Comparison of ENCODE assay signal across 9 mouse cellular contexts in genomic region chr17:56475584-56476401, GRCm38 (mm10). TPM values are rescaled to one million over a fixed set of nuclear protein-coding genes. Genes with fewer than 3 reads are reported as not detected.
DNase-seq lines count a peak whose midpoint lies in the region; ATAC-seq lines count a peak whose summit lies in the region.
"Had no signal": no experiment of that assay in that cellular context is flagged by ENCODE, and none has a peak within 500 bp of the region (broad histone marks: within the 10 kb centered on the region; RNA-seq: fewer than 3 reads in every experiment).

No protein-coding gene starts in this region.

- intact Hi-C loops in gastrocnemius, postnatal 14 days (cut with DNase I; ENCODE audit: low total_unique reads), result no loop called here

- H3K4me3 ChIP-seq in midbrain, embryonic 12.5 days, result peak overlapping the region; percentile 91

- peak overlapping the region; percentile 93 for H3K27ac ChIP-seq in midbrain, embryonic 12.5 days (replicated peaks)

- ATAC-seq in granulocyte monocyte progenitor cell, adult 5-6 weeks (replicated peaks; ENCODE audit: poor library complexity, severe bottlenecking), result 0 out of 2 replicates have a peak, but pooled peaks have one; percentile 3
- peak; percentile 45 for ATAC-seq in midbrain, embryonic 12.5 days (ENCODE audit: low FRiP score, low read depth)

- no peaks in the 10 kb centered on the region for H3K36me3 ChIP-seq in midbrain, embryonic 12.5 days

- peaks cover 51% of the 10 kb centered on the region for H3K4me1 ChIP-seq in midbrain, embryonic 12.5 days

- peak overlapping the region; percentile 75 for H3K4me2 ChIP-seq in midbrain, embryonic 12.5 days (replicated peaks)

- peak; percentile 34 for DNase-seq in retina, embryonic 14.5 days (ENCODE audit: low spot score)
- no peak for DNase-seq in retina, postnatal 1 day
- DNase-seq in cerebellum, adult 11 months, result peak; percentile 77
- DNase-seq in layer of hippocampus, postnatal 10 days (ENCODE audit: low spot score in 2 of 2), result peak; percentile 73 to 79
- peak; percentile 45 to 51 for DNase-seq in thymus, adult 18-20 months
- no peak for DNase-seq in gastrocnemius, postnatal 14 days

- 1% methylated on average over 64 of the region's 66 CpGs for WGBS in midbrain, embryonic 12.5 days

- no peaks in the 10 kb centered on the region for H3K9me3 ChIP-seq in midbrain, embryonic 12.5 days

- H3K27me3 ChIP-seq in midbrain, embryonic 12.5 days, result peaks cover 46% of the 10 kb centered on the region

- peak overlapping the region; percentile 97 for H3K9ac ChIP-seq in midbrain, embryonic 12.5 days (replicated peaks)

RNA-seq across cellular contexts. Expression of gene Ptprs, which starts 0.5 kb away (rescaled TPM):
- 62.2 and 73.5 TPM in 2 replicates for total RNA-seq in granulocyte monocyte progenitor cell, adult 5-6 weeks (2014; fragmentation: Nextera tagmentation)
- 45.1 and 59.2 TPM in 2 replicates for total RNA-seq in granulocyte monocyte progenitor cell, adult 5-6 weeks (2017)
- 100 to 1,000 TPM; 817 to 911 TPM for total RNA-seq in layer of hippocampus, postnatal 10 days (2021)
- 290 and 332 TPM in 2 replicates for polyA plus RNA-seq in midbrain, embryonic 12.5 days (2016; fragmentation: Nextera tagmentation; extraction: Ambion mirVana)
- total RNA-seq in gastrocnemius, postnatal 14 days (2021), result 10 to 100 TPM; 38.2 to 44.4 TPM

RNA-seq across cellular contexts. Expression of gene Znrf4, which starts 36.4 kb away (rescaled TPM):
- not detected in 2 replicates for total RNA-seq in granulocyte monocyte progenitor cell, adult 5-6 weeks (2014; fragmentation: Nextera tagmentation)
- not detected in 2 replicates for total RNA-seq in granulocyte monocyte progenitor cell, adult 5-6 weeks (2017)
- total RNA-seq in layer of hippocampus, postnatal 10 days (2021), result not detected
- polyA plus RNA-seq in midbrain, embryonic 12.5 days (2016; fragmentation: Nextera tagmentation; extraction: Ambion mirVana), result not detected in 2 replicates
- not detected for total RNA-seq in gastrocnemius, postnatal 14 days (2021)
- total RNA-seq: neutrophil, adult 5-6 weeks had no signal

Comparison
In these comparisons a context has a peak if more than half of its experiments do, and no peak if none do; other contexts are left out.
1. DNase-seq: peak in retina, embryonic 14.5 days (single experiment), cerebellum, adult 11 months (single experiment), layer of hippocampus, postnatal 10 days (2 of 2) and thymus, adult 18-20 months (2 of 2); none in retina, postnatal 1 day (single experiment) and gastrocnemius, postnatal 14 days (single experiment).
2. RNA of gene Ptprs, which starts 0.5 kb away (total RNA-seq): 817 to 911 TPM in layer of hippocampus, postnatal 10 days; 45.1 to 73.5 TPM in granulocyte monocyte progenitor cell, adult 5-6 weeks and 38.2 to 44.4 TPM in gastrocnemius, postnatal 14 days; every median in the first group is over 10 times any median in the second.